Comparison of ENCODE assay signal across 9 mouse cellular contexts in the genomic region with DNA sequence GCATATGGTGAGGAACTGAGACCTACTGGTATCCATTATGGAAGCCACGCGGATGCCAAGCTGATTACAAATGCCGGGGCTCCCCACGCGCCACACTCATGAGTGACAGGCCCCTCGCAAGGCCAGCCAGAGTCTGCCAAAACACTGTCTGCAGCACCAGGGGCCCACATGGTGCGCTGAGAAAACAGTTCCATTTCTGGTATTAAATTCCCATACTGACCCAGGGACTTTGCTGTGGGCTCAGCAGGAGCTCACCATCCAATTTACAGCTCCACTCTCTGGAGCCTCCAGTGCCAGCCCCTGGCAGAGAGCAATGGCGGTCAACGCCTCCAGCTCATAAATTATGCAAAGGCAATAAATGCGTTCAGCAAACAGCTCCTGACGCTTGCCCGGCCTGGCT.
DNase-seq lines count a peak whose midpoint lies in the region; ATAC-seq and TF ChIP-seq lines count a peak whose summit lies in the region.
"Had no signal": no experiment of that assay in that cellular context is flagged by ENCODE, and none has a peak within 500 bp of the region (broad histone marks: within the 10 kb centered on the region; RNA-seq: fewer than 3 reads in every experiment).

No protein-coding gene starts in this region.

- intact Hi-C loops in left cerebral cortex, postnatal 36 days (cut with DNase I): no loop called here

- H3K4me3 ChIP-seq in forebrain, embryonic 15.5 days: no peak overlapping the region
- no peak overlapping the region for H3K4me3 ChIP-seq in limb, embryonic 11.5 days (ENCODE audit: low read depth, low read length)
- H3K4me3 ChIP-seq in liver, embryonic 11.5 days (ENCODE audit: low read depth, low read length): no peak overlapping the region
- H3K4me3 ChIP-seq in thymus, adult 2 months (ENCODE audit: control insufficient read depth, insufficient read depth, low read length): no peak overlapping the region

- no peaks in the 10 kb centered on the region for H3K9me3 ChIP-seq in forebrain, embryonic 15.5 days
- no peaks in the 10 kb centered on the region for H3K9me3 ChIP-seq in limb, embryonic 11.5 days (ENCODE audit: control insufficient read depth, low read length)
- H3K9me3 ChIP-seq in liver, embryonic 11.5 days (ENCODE audit: control insufficient read depth, low read length): no peaks in the 10 kb centered on the region; the same call in 1 of the 2 replicates

- peak; percentile 35 for DNase-seq in MN1 (ENCODE audit: low spot score)
- DNase-seq in cerebellum, adult 11-12 months: peak; percentile 96
- DNase-seq in limb, embryonic 11.5 days (ENCODE audit: low spot score): peak; percentile 79
- DNase-seq in liver, embryonic 11.5 days (ENCODE audit: low spot score): no peak
- no peak for DNase-seq in left cerebral cortex, postnatal 36 days (ENCODE audit: low spot score in 2 of 2)
- DNase-seq in thymus, adult 2 months: no peak
- DNase-seq in gastrocnemius, adult 18-20 months (ENCODE audit: low spot score): no peak

- 0 out of 2 replicates have a peak overlapping the region, but pooled peaks have one; percentile 9 for H3K4me2 ChIP-seq in forebrain, embryonic 15.5 days (replicated peaks)
- peak overlapping the region; percentile 36; the same call in 1 of the 2 replicates for H3K4me2 ChIP-seq in limb, embryonic 11.5 days (ENCODE audit: low read depth, severe bottlenecking)
- H3K4me2 ChIP-seq in liver, embryonic 11.5 days: no peak overlapping the region

- TF ChIP-seq CTCF in thymus, adult 2 months (IDR thresholded peaks at IDR 0.05; ENCODE audit: borderline replicate concordance, control insufficient read depth, extremely low read depth, insufficient read depth, low read length, poor library complexity): no peak

- no peak overlapping the region for H3K9ac ChIP-seq in forebrain, embryonic 15.5 days (replicated peaks)
- no peak overlapping the region for H3K9ac ChIP-seq in limb, embryonic 11.5 days (ENCODE audit: low read length)
- no peak overlapping the region for H3K9ac ChIP-seq in liver, embryonic 11.5 days (ENCODE audit: low read depth, low read length)
- H3K9ac ChIP-seq: liver, embryonic 14.5 days had no signal

- H3K27me3 ChIP-seq in forebrain, embryonic 15.5 days: no peaks in the 10 kb centered on the region
- no peaks in the 10 kb centered on the region for H3K27me3 ChIP-seq in limb, embryonic 11.5 days (ENCODE audit: control insufficient read depth, insufficient read depth, low read length)
- peaks cover 1% of the 10 kb centered on the region; the same call in 1 of the 2 replicates for H3K27me3 ChIP-seq in liver, embryonic 11.5 days (replicated peaks; ENCODE audit: control insufficient read depth, insufficient read depth, low read length)
- no peaks in the 10 kb centered on the region for H3K27me3 ChIP-seq in thymus, adult 2 months (ENCODE audit: control insufficient read depth, insufficient read depth, low read length)

- no peaks in the 10 kb centered on the region for H3K36me3 ChIP-seq in forebrain, embryonic 15.5 days
- H3K36me3 ChIP-seq in limb, embryonic 11.5 days (ENCODE audit: control insufficient read depth, insufficient read depth, low read length): no peaks in the 10 kb centered on the region
- H3K36me3 ChIP-seq in liver, embryonic 11.5 days (ENCODE audit: control insufficient read depth, insufficient read depth, low read length): no peaks in the 10 kb centered on the region
- no peaks in the 10 kb centered on the region for H3K36me3 ChIP-seq in thymus, adult 2 months (ENCODE audit: control insufficient read depth, insufficient read depth, low read length)

- peak overlapping the region; percentile 64 for H3K27ac ChIP-seq in forebrain, embryonic 15.5 days (replicated peaks)
- H3K27ac ChIP-seq in limb, embryonic 11.5 days (replicated peaks; ENCODE audit: low read depth, low read length): peak overlapping the region; percentile 76
- H3K27ac ChIP-seq in liver, embryonic 11.5 days (ENCODE audit: low read depth, low read length): no peak overlapping the region
- no peak overlapping the region for H3K27ac ChIP-seq in thymus, adult 2 months (ENCODE audit: control insufficient read depth, insufficient read depth, low read length)
- H3K27ac ChIP-seq: liver, embryonic 14.5 days had no signal

- WGBS in forebrain, embryonic 15.5 days: 11% methylated on average over 12 of the region's 12 CpGs
- 15% methylated on average over 12 of the region's 12 CpGs for WGBS in limb, embryonic 11.5 days
- WGBS in liver, embryonic 11.5 days: 73% methylated on average over 12 of the region's 12 CpGs
- WGBS in thymus, adult 2 months: 96% methylated on average over 12 of the region's 12 CpGs

- H3K4me1 ChIP-seq in forebrain, embryonic 15.5 days: peaks cover 38% of the 10 kb centered on the region
- H3K4me1 ChIP-seq in limb, embryonic 11.5 days (ENCODE audit: control insufficient read depth, insufficient read depth, low read length): peaks cover 23% of the 10 kb centered on the region
- no peaks in the 10 kb centered on the region for H3K4me1 ChIP-seq in liver, embryonic 11.5 days (replicated peaks; ENCODE audit: control insufficient read depth, insufficient read depth, low read length)
- H3K4me1 ChIP-seq in thymus, adult 2 months (replicated peaks; ENCODE audit: control insufficient read depth, insufficient read depth, low read length): no peaks in the 10 kb centered on the region

- no peak for TF ChIP-seq POLR2A in thymus, adult 2 months (IDR thresholded peaks at IDR 0.05; ENCODE audit: control insufficient read depth, extremely low read depth, insufficient read depth, low read length, poor library complexity)

- peak; percentile 93 for ATAC-seq in forebrain, embryonic 15.5 days (replicated peaks)
- peak; percentile 87 for ATAC-seq in limb, embryonic 11.5 days (ENCODE audit: insufficient number of reproducible peaks, low FRiP score, low TSS enrichment, low read depth)
- no peak for ATAC-seq in liver, embryonic 11.5 days (replicated peaks; ENCODE audit: low FRiP score)

Comparison
In these comparisons a context has a peak if more than half of its experiments do, and no peak if none do; other contexts are left out.
1. DNase-seq: peak in MN1 (single experiment), cerebellum, adult 11-12 months (single experiment) and limb, embryonic 11.5 days (single experiment); none in liver, embryonic 11.5 days (single experiment), left cerebral cortex, postnatal 36 days (0 of 2), thymus, adult 2 months (single experiment) and gastrocnemius, adult 18-20 months (single experiment).
2. H3K27ac ChIP-seq: peak in forebrain, embryonic 15.5 days (single experiment) and limb, embryonic 11.5 days (single experiment); none in liver, embryonic 11.5 days (single experiment) and thymus, adult 2 months (single experiment).